In genomic region chr10:67425407-67425806, GRCm38 (mm10) we compare ENCODE assay signal across 15 mouse cellular contexts.
"Had no signal": no experiment of that assay in that cellular context is flagged by ENCODE, and none has a peak within 500 bp of the region (broad histone marks: within the 10 kb centered on the region; RNA-seq: fewer than 3 reads in every experiment).

No protein-coding gene starts in this region.

- H3K4me1 ChIP-seq: limb, embryonic 12.5 days; limb, embryonic 15.5 days; liver, embryonic 12.5 days had no signal

- ATAC-seq: liver, embryonic 12.5 days had no signal

- H3K27me3 ChIP-seq: limb, embryonic 12.5 days; limb, embryonic 15.5 days; liver, embryonic 12.5 days had no signal

- H3K36me3 ChIP-seq: limb, embryonic 12.5 days; limb, embryonic 15.5 days; liver, embryonic 12.5 days had no signal

- H3K27ac ChIP-seq: limb, embryonic 12.5 days; liver, embryonic 12.5 days had no signal

- H3K9ac ChIP-seq: limb, embryonic 12.5 days; limb, embryonic 15.5 days; liver, embryonic 12.5 days had no signal

- H3K4me3 ChIP-seq: limb, embryonic 12.5 days; limb, embryonic 15.5 days; liver, embryonic 12.5 days had no signal

- H3K9me3 ChIP-seq: limb, embryonic 15.5 days; liver, embryonic 12.5 days had no signal

- DNase-seq: kidney, adult 9 months; kidney, postnatal 14 days; kidney, postnatal 4 days; left cerebral cortex, postnatal 4 days; lung, adult 2 months; lung, postnatal 14 days; lung, postnatal 4 days; midbrain, embryonic 14.5 days; right cerebral cortex, postnatal 14 days; right cerebral cortex, postnatal 4 days; thymus, postnatal 25 days had no signal

- H3K4me2 ChIP-seq: limb, embryonic 12.5 days; limb, embryonic 15.5 days; liver, embryonic 12.5 days; midbrain, embryonic 11.5 days had no signal
